Mouse (Mus musculus): ENCODE measurements around the gene Fam53b. TPM values are rescaled to one million over a fixed set of nuclear protein-coding genes. Genes with fewer than 3 reads are reported as not detected.

The Fam53b gene
- polyA plus RNA-seq, 1 experiment = 52.4 TPM

DNA sequence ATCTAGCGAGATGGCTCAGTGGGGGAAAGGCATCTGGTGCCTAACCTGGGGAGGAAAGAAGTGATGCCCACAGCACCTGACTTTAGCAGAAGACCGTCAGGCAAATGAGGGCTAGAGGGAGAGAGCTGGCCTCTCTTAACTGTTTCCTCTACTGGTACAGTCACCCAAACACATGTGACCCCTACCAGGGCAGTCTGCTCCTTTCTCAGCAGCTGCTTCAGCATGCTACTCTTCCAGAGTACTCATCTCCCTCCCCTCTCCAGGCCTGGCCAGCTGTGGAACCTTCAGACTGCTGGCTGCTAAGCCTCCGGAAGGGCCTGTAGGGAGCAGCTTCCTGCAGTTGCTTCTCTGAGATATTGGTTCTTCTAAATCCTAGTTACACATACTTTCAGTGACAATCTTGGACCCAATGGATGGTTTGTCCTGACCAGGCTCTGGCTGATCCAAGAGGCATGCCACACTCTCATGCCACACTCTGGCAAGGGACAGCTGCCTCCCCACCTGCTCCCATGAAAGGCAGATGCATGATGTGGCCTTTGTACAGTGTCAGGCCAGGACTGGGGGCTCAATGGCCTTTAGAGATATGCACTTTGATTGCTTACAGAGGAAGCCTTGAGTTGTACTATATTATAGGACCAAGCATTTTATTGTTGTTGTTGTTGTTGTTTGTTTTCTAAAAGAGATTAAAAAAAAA, 65.5 kb downstream of the Fam53b start:
- Histone ChIP-seq H3K4me1 (ENCODE audit: control insufficient read depth, insufficient read depth, insufficient read length) (no peaks in the 10 kb centered on the region), H3K36me3 (ENCODE audit: control insufficient read depth, insufficient read depth, low read length) (peaks cover 4% of the 10 kb centered on the region), H3K4me3 (ENCODE audit: extremely low read depth, insufficient read depth, insufficient read length) (no peak overlapping the region), H3K27ac (ENCODE audit: insufficient read depth, low read length) (no peak overlapping the region), H3K27me3 (ENCODE audit: control insufficient read depth, insufficient read depth, low read length) (no peaks in the 10 kb centered on the region)
- 82% methylated on average over 3 of the region's 3 CpGs for WGBS
- TF ChIP-seq POLR2A (IDR thresholded peaks at IDR 0.05; ENCODE audit: low read depth, low read length) (no peak), CTCF (IDR thresholded peaks at IDR 0.05; ENCODE audit: extremely low read depth, insufficient read depth, insufficient read length, insufficient replicate concordance) (no peak)
- no peak for DNase-seq (ENCODE audit: low read depth in 1 of 2, low spot score in 2 of 2)

DNA sequence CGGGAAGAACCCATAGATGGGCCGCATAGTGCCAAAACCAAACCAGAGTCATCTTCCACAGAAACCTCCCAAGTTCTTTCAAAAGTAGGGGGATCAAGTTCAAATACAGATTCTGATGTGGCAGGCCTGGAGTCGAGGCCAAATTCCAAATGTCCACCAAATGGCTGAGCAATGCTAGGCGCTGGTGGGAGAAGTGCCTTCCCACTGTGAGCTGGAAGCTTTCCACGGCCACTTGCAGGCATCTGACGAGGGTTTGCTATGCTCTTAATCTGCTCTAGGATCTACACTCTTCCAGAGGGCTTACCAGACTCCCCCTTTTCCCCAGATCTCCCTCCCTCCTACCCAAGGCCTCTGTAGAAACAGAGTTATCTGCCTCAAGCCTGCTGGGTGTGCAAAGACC, 66.6 kb downstream of the Fam53b start:
- H3K27me3 ChIP-seq (ENCODE audit: control insufficient read depth, insufficient read depth, low read length) = no peaks in the 10 kb centered on the region
- H3K4me3 ChIP-seq (ENCODE audit: extremely low read depth, insufficient read depth, insufficient read length) = no peak overlapping the region
- WGBS = 90% methylated on average over 6 of the region's 6 CpGs
- no peaks in the 10 kb centered on the region for H3K4me1 ChIP-seq (ENCODE audit: control insufficient read depth, insufficient read depth, insufficient read length)
- no peak for DNase-seq (ENCODE audit: low read depth in 1 of 2, low spot score in 2 of 2)
- H3K27ac ChIP-seq (ENCODE audit: insufficient read depth, low read length) = no peak overlapping the region
- H3K36me3 ChIP-seq (ENCODE audit: control insufficient read depth, insufficient read depth, low read length) = peaks cover 5% of the 10 kb centered on the region
- TF ChIP-seq CTCF (IDR thresholded peaks at IDR 0.05; ENCODE audit: extremely low read depth, insufficient read depth, insufficient read length, insufficient replicate concordance) (no peak), POLR2A (IDR thresholded peaks at IDR 0.05; ENCODE audit: low read depth, low read length) (no peak)

DNA sequence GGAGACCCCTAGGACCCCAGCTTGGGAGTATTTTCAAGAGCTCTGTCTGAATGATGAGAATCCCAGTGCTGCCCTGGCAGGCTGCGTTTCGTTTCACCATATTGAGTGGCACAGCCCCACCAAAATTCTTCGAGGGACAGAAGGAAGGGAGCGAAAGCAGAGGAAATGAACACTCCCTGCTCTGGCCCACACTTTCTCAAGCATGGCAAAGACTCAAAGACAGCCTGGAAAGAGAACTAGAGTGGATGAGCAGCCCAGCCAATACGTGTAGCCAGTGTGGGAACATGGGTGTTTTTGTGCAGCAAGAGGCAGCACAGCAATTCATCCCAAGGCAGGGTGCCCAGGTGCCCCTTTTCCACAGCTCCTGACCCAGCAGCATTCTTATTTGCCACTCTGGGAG, 70.8 kb downstream of the Fam53b start:
- TF ChIP-seq POLR2A (IDR thresholded peaks at IDR 0.05; ENCODE audit: low read depth, low read length) (no peak), CTCF (IDR thresholded peaks at IDR 0.05; ENCODE audit: extremely low read depth, insufficient read depth, insufficient read length, insufficient replicate concordance) (no peak)
- peaks cover 7% of the 10 kb centered on the region; the same call in 1 of the 2 replicates for H3K4me1 ChIP-seq (ENCODE audit: control insufficient read depth, insufficient read depth, insufficient read length)
- no peak for DNase-seq (ENCODE audit: low read depth in 1 of 2, low spot score in 2 of 2)
- peaks cover 6% of the 10 kb centered on the region for H3K36me3 ChIP-seq (ENCODE audit: control insufficient read depth, insufficient read depth, low read length)
- no peak overlapping the region for H3K27ac ChIP-seq (ENCODE audit: insufficient read depth, low read length)
- H3K27me3 ChIP-seq (ENCODE audit: control insufficient read depth, insufficient read depth, low read length) = no peaks in the 10 kb centered on the region
- no peak overlapping the region for H3K4me3 ChIP-seq (ENCODE audit: extremely low read depth, insufficient read depth, insufficient read length)
- WGBS = 90% methylated on average over 5 of the region's 5 CpGs

DNA sequence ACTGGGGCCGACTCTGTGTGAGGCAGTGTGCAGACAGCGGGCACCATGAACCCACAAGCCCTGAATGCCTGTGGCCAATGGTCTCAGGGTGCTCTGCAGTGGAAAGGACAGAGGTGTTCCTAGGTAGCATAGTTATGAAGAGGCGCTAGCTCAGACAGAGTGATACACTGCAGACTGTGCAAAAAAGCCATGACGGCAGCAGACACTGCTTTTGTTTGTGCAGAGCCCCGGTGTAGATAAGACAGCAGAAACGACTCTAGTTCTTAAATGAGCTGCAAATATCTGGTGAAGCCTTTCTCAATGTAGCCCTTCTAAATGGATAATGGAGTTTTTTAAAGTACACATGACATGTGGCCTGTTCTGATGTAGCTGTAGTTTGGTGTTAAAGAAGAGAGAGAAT, 73.9 kb downstream of the Fam53b start:
- no peak for DNase-seq (ENCODE audit: low read depth in 1 of 2, low spot score in 2 of 2)
- H3K4me1 ChIP-seq (ENCODE audit: control insufficient read depth, insufficient read depth, insufficient read length) = peaks cover 28% of the 10 kb centered on the region
- WGBS = 85% methylated on average over 6 of the region's 6 CpGs
- H3K27me3 ChIP-seq (ENCODE audit: control insufficient read depth, insufficient read depth, low read length) = no peaks in the 10 kb centered on the region
- H3K4me3 ChIP-seq (ENCODE audit: extremely low read depth, insufficient read depth, insufficient read length) = no peak overlapping the region
- no peak for TF ChIP-seq CTCF (IDR thresholded peaks at IDR 0.05; ENCODE audit: extremely low read depth, insufficient read depth, insufficient read length, insufficient replicate concordance)
- TF ChIP-seq POLR2A (IDR thresholded peaks at IDR 0.05; ENCODE audit: low read depth, low read length) = no peak
- H3K27ac ChIP-seq (ENCODE audit: insufficient read depth, low read length) = no peak overlapping the region
- H3K36me3 ChIP-seq (ENCODE audit: control insufficient read depth, insufficient read depth, low read length) = peaks cover 6% of the 10 kb centered on the region

DNA sequence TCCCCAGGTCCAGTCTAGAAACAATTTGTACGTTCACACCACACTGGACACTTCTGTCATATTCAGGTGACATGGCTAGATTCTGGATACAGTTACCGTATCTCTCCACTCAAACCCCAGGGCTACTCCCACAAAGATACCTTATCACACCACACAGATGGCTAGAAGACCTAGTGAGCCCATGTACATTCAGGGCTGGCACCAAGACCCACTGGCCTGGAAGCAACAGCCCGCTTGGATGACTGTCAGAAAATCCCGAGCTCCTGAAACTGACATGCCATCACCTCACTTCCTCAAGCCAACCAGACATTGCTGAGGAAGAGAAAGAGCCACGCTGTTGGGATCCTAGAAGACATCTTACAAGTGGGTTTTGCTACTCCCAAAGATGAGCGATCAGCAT, 74.8 kb downstream of the Fam53b start:
- TF ChIP-seq CTCF (IDR thresholded peaks at IDR 0.05; ENCODE audit: extremely low read depth, insufficient read depth, insufficient read length, insufficient replicate concordance) (no peak), POLR2A (IDR thresholded peaks at IDR 0.05; ENCODE audit: low read depth, low read length) (no peak)
- Histone ChIP-seq H3K27ac (ENCODE audit: insufficient read depth, low read length) (no peak overlapping the region), H3K27me3 (ENCODE audit: control insufficient read depth, insufficient read depth, low read length) (no peaks in the 10 kb centered on the region), H3K4me3 (ENCODE audit: extremely low read depth, insufficient read depth, insufficient read length) (no peak overlapping the region), H3K4me1 (ENCODE audit: control insufficient read depth, insufficient read depth, insufficient read length) (peaks cover 28% of the 10 kb centered on the region), H3K36me3 (ENCODE audit: control insufficient read depth, insufficient read depth, low read length) (peaks cover 6% of the 10 kb centered on the region)
- no peak for DNase-seq (ENCODE audit: low read depth in 1 of 2, low spot score in 2 of 2)
- WGBS = 76% methylated on average over 6 of the region's 6 CpGs

DNA sequence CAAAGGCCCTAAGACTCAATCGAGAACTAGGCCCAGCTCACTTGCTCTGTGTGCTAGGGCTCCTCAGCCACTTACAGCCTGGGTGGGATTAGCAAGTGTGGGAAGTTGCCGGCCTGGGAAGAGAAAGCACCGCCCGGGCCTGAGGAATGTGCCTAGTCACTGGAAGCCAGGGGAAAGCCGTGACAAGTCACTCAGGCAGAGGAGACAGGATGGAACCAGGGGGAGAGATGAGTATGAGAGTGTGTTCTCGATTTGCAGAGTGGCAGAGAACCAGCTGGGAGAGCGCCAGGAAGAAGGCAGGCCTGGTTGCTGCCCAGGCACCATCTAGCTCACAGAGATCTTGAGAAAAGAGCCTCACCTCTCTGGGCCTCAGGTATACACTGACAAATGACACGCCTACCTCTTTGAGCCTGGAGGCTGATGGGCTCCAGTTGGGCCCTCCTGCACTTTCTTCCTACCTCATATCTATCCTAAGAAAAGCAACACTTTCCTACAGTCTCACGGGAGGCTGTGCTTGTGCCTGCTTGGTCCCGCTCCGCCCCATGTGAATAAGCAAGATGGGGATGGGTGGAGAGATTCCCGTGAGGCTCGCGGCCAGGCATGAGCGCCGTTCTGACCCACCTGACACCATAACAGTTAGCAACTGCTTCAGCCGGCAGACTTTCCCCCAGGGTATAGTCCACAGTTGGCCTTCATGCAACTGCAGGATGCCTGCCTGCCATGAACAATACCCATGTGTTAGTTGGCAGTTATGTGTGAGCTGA, 77.4 kb downstream of the Fam53b start:
- TF ChIP-seq CTCF (IDR thresholded peaks at IDR 0.05; ENCODE audit: extremely low read depth, insufficient read depth, insufficient read length, insufficient replicate concordance) (no peak), POLR2A (IDR thresholded peaks at IDR 0.05; ENCODE audit: low read depth, low read length) (no peak)
- H3K27ac ChIP-seq (ENCODE audit: insufficient read depth, low read length) = peak overlapping the region; percentile 90
- H3K36me3 ChIP-seq (ENCODE audit: control insufficient read depth, insufficient read depth, low read length) = 0 out of 2 replicates have a peak, but pooled peaks cover 1% of the 10 kb centered on the region
- no peak for DNase-seq (ENCODE audit: low read depth in 1 of 2, low spot score in 2 of 2)
- WGBS = 48% methylated on average over 17 of the region's 17 CpGs
- no peaks in the 10 kb centered on the region for H3K27me3 ChIP-seq (ENCODE audit: control insufficient read depth, insufficient read depth, low read length)
- H3K4me3 ChIP-seq (ENCODE audit: extremely low read depth, insufficient read depth, insufficient read length) = no peak overlapping the region
- peaks cover 28% of the 10 kb centered on the region for H3K4me1 ChIP-seq (ENCODE audit: control insufficient read depth, insufficient read depth, insufficient read length)

DNA sequence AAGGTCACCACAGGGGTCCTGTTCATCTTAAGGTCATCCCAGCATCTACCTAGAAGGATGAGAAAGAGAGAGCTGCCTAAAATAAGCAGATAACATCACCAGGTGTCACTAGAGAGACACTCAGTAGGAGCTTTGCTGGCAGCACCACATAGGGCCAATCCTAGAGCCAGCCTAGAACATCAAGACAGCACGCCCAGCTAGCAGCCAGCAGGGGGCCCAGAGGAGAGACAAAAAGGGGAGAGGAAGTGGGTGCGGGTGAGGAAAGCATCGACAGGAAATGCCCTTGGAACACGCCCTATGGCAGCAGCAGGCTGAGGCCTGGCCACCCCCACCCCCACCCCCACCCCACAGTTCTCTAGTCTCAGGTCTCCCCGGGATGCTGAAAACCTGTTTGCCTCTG, 78.5 kb downstream of the Fam53b start:
- Histone ChIP-seq H3K36me3 (ENCODE audit: control insufficient read depth, insufficient read depth, low read length) (0 out of 2 replicates have a peak, but pooled peaks cover 1% of the 10 kb centered on the region), H3K4me1 (ENCODE audit: control insufficient read depth, insufficient read depth, insufficient read length) (peaks cover 32% of the 10 kb centered on the region), H3K27me3 (ENCODE audit: control insufficient read depth, insufficient read depth, low read length) (no peaks in the 10 kb centered on the region), H3K4me3 (ENCODE audit: extremely low read depth, insufficient read depth, insufficient read length) (no peak overlapping the region), H3K27ac (ENCODE audit: insufficient read depth, low read length) (peak overlapping the region; percentile 90)
- DNase-seq (ENCODE audit: low read depth in 1 of 2, low spot score in 2 of 2) = peak; percentile 89 to 91
- TF ChIP-seq POLR2A (IDR thresholded peaks at IDR 0.05; ENCODE audit: low read depth, low read length) = no peak
- TF ChIP-seq CTCF (IDR thresholded peaks at IDR 0.05; ENCODE audit: extremely low read depth, insufficient read depth, insufficient read length, insufficient replicate concordance) = peak; percentile 88
- 0% methylated on average over 5 of the region's 5 CpGs for WGBS
